Mouse (Mus musculus) thymus, adult 2 months (tissue): Measurements from ENCODE around the gene Pxylp1.

Experiments
- CTCF ChIP-seq: fragments of 200-500 bp; IDR thresholded peaks from 2 replicates; pipeline ENCODE4 v1.5.1; 2012; ENCODE audit warnings: mild to moderate bottlenecking, control low read depth, low read length, moderate library complexity, borderline replicate concordance; ENCODE audit not compliant: control insufficient read depth, poor library complexity, insufficient read depth; ENCODE audit errors: extremely low read depth
- POLR2A ChIP-seq: fragments of 200-500 bp; IDR thresholded peaks from 2 replicates; pipeline ENCODE4 v1.6.1; 2012; ENCODE audit warnings: mild to moderate bottlenecking, low read length, control low read depth, moderate library complexity; ENCODE audit not compliant: control insufficient read depth, poor library complexity, insufficient read depth; ENCODE audit errors: extremely low read depth

GRCm38 (mm10) chr9:96870104-96870503 is 22.4 kb downstream of the Pxylp1 start:
- no peak for TF ChIP-seq POLR2A
- TF ChIP-seq CTCF = no peak
